Mouse (Mus musculus) lung, postnatal 0 days (tissue): ENCODE data around the gene Etv6. TPM values are rescaled to one million over a fixed set of nuclear protein-coding genes. Genes with fewer than 3 reads are reported as not detected.

ENCODE experiments used
- ATAC-seq: fragments of 200-750 bp; cut with Nextera tagmentation; 2 replicates; pipeline ENCODE4 v1.8.0; 2017; ENCODE audit warnings: moderate library complexity
- DNase-seq: peaks from one replicate; pipeline ENCODE4 v3.0.0-alpha.2; 2016; ENCODE audit warnings: low spot score
- H3K27ac ChIP-seq: fragments of 300-500 bp; sonication (generic); 2 replicates; pipeline ENCODE4 v1.5.1; 2014; ENCODE audit warnings: antibody characterized with exemption, mild to moderate bottlenecking, low read length, mixed read lengths
- H3K27me3 ChIP-seq: fragments of 300-500 bp; sonication (generic); replicated peaks from 2 replicates; pipeline ENCODE4 v1.6.1; 2014; ENCODE audit warnings: low read length, mixed read lengths; ENCODE audit not compliant: insufficient read depth
- H3K36me3 ChIP-seq: fragments of 300-500 bp; sonication (generic); 2 replicates; pipeline ENCODE4 v1.6.1; 2014; ENCODE audit warnings: low read length, mixed read lengths; ENCODE audit not compliant: insufficient read depth
- H3K4me1 ChIP-seq: fragments of 300-500 bp; sonication (generic); 2 replicates; pipeline ENCODE4 v1.6.1; 2014; ENCODE audit warnings: antibody characterized with exemption, low read depth, low read length, mixed read lengths; ENCODE audit not compliant: insufficient read depth
- H3K4me2 ChIP-seq: fragments of 300-500 bp; sonication (generic); replicated peaks from 2 replicates; pipeline ENCODE4 v1.6.1; 2014; ENCODE audit warnings: low read depth, mild to moderate bottlenecking, low read length, moderate library complexity, mixed read lengths
- H3K4me3 ChIP-seq: fragments of 300-500 bp; sonication (generic); 2 replicates; pipeline ENCODE4 v1.5.1; 2014; ENCODE audit warnings: low read depth, low read length
- H3K9ac ChIP-seq: fragments of 300-500 bp; sonication (generic); replicated peaks from 2 replicates; pipeline ENCODE4 v1.6.1; 2014; ENCODE audit warnings: low read depth, mild to moderate bottlenecking
- H3K9me3 ChIP-seq: fragments of 300-500 bp; sonication (generic); 2 replicates; pipeline ENCODE4 v1.6.1; 2016; ENCODE audit warnings: low read length, mixed read lengths
- CTCF ChIP-seq: IDR thresholded peaks from 2 replicates; pipeline ENCODE4 v1.5.1; 2016; ENCODE audit warnings: antibody characterized with exemption, mild to moderate bottlenecking
- EP300 ChIP-seq: IDR thresholded peaks from 2 replicates; pipeline ENCODE4 v1.6.1; 2016; ENCODE audit warnings: antibody characterized with exemption, mild to moderate bottlenecking, control low read depth
- WGBS: fragments of 180-500 bp; shearing (Covaris S2); extraction: QIAGEN DNeasy Blood & Tissue Kit; methylation state at CpG from one replicate; pipeline ENCODE4 v1.1.7; 2014; 5-methylcytosine and 5-hydroxymethylcytosine counted together
- polyA plus RNA-seq: library from polyadenylated mRNA; unstranded; fragments of >200 nt; fragmentation: Nextera tagmentation; extraction: Ambion mirVana; gene quantifications from 2 replicates; pipeline ENCODE4 v1.2.1, GENCODE M21; 2015

Gene Etv6
- polyA plus RNA-seq, 1 experiment from 2014 or later, result 5.5 TPM

GRCm38 (mm10) chr6:134189174-134189573 lies 153.7 kb downstream of the Etv6 start:
- no peak overlapping the region for H3K4me2 ChIP-seq
- DNase-seq, result no peak
- no peak overlapping the region for H3K9ac ChIP-seq
- H3K27me3 ChIP-seq, result no peaks in the 10 kb centered on the region
- WGBS, result 7% methylated on average over 5 of the region's 5 CpGs
- peak overlapping the region; percentile 81 for H3K27ac ChIP-seq
- ATAC-seq, result peak; percentile 13; the same call in 1 of the 2 replicates
- no peak overlapping the region for H3K4me3 ChIP-seq
- peaks cover 24% of the 10 kb centered on the region; the same call in 1 of the 2 replicates for H3K4me1 ChIP-seq
- TF ChIP-seq EP300, result no peak
- no peak for TF ChIP-seq CTCF
- H3K9me3 ChIP-seq, result no peaks in the 10 kb centered on the region
- no peaks in the 10 kb centered on the region for H3K36me3 ChIP-seq

GRCm38 (mm10) chr6:134189575-134190132 lies 154.2 kb downstream of the Etv6 start:
- 13% methylated on average over 7 of the region's 7 CpGs for WGBS
- DNase-seq (peak; percentile 68), ATAC-seq (peak; percentile 75)
- Histone ChIP-seq H3K36me3 (no peaks in the 10 kb centered on the region), H3K27me3 (no peaks in the 10 kb centered on the region), H3K4me2 (no peak overlapping the region), H3K4me1 (peaks cover 24% of the 10 kb centered on the region; the same call in 1 of the 2 replicates), H3K9ac (no peak overlapping the region), H3K4me3 (no peak overlapping the region), H3K27ac (peak overlapping the region; percentile 81), H3K9me3 (no peaks in the 10 kb centered on the region)
- TF ChIP-seq CTCF (no peak), EP300 (no peak; the same call in 1 of the 2 replicates)

GRCm38 (mm10) chr6:134190597-134191278 lies 155.2 kb downstream of the Etv6 start:
- Histone ChIP-seq H3K27ac (no peak overlapping the region), H3K9me3 (no peaks in the 10 kb centered on the region), H3K4me1 (peaks cover 23% of the 10 kb centered on the region; the same call in 1 of the 2 replicates), H3K27me3 (no peaks in the 10 kb centered on the region), H3K36me3 (no peaks in the 10 kb centered on the region), H3K9ac (no peak overlapping the region), H3K4me2 (no peak overlapping the region), H3K4me3 (no peak overlapping the region)
- WGBS, result 40% methylated on average over 7 of the region's 7 CpGs
- TF ChIP-seq EP300 (no peak), CTCF (no peak)
- no peak for ATAC-seq
- DNase-seq, result no peak

GRCm38 (mm10) chr6:134192710-134193109 lies 157.2 kb downstream of the Etv6 start:
- no peak for DNase-seq
- H3K4me3 ChIP-seq, result no peak overlapping the region
- peaks cover 18% of the 10 kb centered on the region; the same call in 1 of the 2 replicates for H3K4me1 ChIP-seq
- no peaks in the 10 kb centered on the region for H3K27me3 ChIP-seq
- TF ChIP-seq EP300, result no peak
- TF ChIP-seq CTCF, result no peak
- no peaks in the 10 kb centered on the region for H3K36me3 ChIP-seq
- no peak for ATAC-seq
- H3K9me3 ChIP-seq, result no peaks in the 10 kb centered on the region
- no peak overlapping the region for H3K27ac ChIP-seq
- no peak overlapping the region for H3K9ac ChIP-seq
- no peak overlapping the region for H3K4me2 ChIP-seq

GRCm38 (mm10) chr6:134199895-134200294 lies 164.4 kb downstream of the Etv6 start:
- TF ChIP-seq EP300 (no peak), CTCF (no peak)

GRCm38 (mm10) chr6:134200577-134200976 lies 165.1 kb downstream of the Etv6 start:
- H3K4me1 ChIP-seq, result peaks cover 20% of the 10 kb centered on the region
- 71% methylated on average over 10 of the region's 10 CpGs for WGBS
- H3K27me3 ChIP-seq, result no peaks in the 10 kb centered on the region
- H3K36me3 ChIP-seq, result no peaks in the 10 kb centered on the region
- no peaks in the 10 kb centered on the region for H3K9me3 ChIP-seq
- ATAC-seq (peak; percentile 45), DNase-seq (peak; percentile 51)
- no peak overlapping the region for H3K9ac ChIP-seq
- TF ChIP-seq CTCF (no peak), EP300 (no peak)
- no peak overlapping the region for H3K4me2 ChIP-seq
- no peak overlapping the region for H3K4me3 ChIP-seq
- H3K27ac ChIP-seq, result peak overlapping the region; percentile 51; the same call in 1 of the 2 replicates

More at GRCm38 (mm10) chr6:134199895-134200294, 164.4 kb downstream of the Etv6 start:
- Histone ChIP-seq H3K27me3 (no peaks in the 10 kb centered on the region), H3K36me3 (no peaks in the 10 kb centered on the region), H3K4me1 (peaks cover 20% of the 10 kb centered on the region), H3K4me3 (no peak overlapping the region), H3K4me2 (no peak overlapping the region), H3K9ac (no peak overlapping the region), H3K27ac (peak overlapping the region; percentile 51; the same call in 1 of the 2 replicates), H3K9me3 (no peaks in the 10 kb centered on the region)
- ATAC-seq (no peak), DNase-seq (no peak)
- WGBS, result 81% methylated on average over 1 of the region's 1 CpGs
